Mouse (Mus musculus) cerebellum, postnatal 4 days (tissue): ENCODE measurements around the gene Mme.

Experiments used
- DNase-seq, 2 experiments: peaks; one replicate each; pipeline ENCODE4 v3.0.0; 2022; ENCODE audit warnings: low spot score in 2 of 2, mixed read lengths in 1 of 2

Mme gene

DNA sequence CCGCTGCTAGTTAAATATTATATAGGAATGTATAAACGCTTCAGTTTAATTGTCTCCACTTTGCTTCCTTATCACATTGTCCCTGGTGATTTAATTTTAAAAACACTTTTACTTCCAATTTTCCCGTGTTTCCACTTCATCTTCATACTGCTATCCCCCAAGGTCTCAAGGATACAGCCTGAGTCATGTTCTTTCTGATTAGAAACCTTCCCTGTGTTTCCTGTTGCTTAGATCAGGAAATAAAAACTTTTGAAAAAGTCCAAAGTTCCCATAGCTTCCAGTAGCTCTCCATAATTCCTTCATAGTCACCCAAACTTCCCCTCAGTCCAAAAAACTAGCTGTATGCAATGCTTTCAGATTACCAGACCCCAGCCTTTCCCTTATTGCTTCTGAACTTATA lies 109.4 kb downstream of the Mme start:
- DNase-seq: no peak

DNA sequence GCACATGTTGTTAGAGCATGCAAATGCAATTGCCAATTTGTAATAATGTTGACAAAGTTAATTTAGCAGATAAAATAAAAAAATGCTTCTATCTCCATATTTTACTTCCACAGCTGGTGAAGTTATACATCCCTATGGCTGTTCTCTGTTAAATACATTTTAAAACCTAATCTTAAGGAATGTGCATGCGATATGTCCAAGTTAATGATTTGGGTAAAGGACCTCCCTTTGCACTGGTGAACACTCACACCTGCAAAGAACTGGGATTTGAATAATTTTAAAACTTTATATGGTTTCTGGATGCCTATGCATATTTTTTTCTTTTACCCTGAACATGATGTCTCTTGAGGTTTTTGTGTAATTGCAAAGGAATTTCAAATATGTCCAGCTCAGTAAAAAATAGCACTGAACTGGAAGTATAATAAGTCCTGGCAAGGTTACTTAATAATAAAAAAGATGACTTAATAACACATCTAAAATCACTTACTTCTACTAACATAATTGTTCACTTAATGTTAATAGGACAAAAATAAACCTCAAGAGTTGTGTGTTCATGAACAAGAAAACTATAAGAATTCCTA lies 110.4 kb downstream of the Mme start:
- no peak for DNase-seq

DNA sequence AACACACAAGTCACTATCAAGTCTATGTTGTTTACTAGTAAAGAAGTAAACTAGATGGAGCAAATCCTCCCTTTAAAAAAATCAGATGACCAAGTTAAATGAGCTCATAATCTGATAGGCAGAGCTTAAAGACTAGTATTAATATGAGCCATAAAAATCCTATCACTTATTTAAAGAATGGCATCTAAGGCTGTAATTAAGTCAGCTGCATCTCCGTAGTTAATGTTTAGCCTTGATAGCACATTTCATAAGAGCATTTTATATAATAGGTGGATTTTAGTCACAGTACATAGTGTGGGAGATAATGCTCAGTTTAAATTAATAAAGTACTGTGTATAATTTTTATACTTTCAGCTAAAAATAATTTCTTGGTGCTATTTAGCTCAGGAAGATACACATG lies 118.2 kb downstream of the Mme start:
- no peak for DNase-seq

DNA sequence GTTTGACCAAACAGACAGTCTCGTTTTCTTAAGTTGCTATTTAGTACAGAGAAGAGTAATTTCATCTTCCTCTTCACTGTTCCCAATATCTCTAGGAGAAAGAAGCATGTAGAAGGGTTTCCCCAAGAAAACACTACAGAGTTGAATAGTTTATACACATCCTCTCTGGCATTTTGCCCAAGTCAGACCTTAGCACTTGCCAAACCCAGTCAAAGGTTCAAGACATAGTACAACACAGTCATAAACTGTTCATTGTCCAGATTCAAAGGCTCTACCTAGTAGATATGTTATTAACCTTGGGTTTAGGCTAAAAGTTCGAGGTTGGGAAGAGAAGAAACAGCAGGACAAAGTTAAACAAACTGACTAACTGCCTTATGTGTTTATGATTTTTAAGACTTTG lies 143.7 kb downstream of the Mme start:
- no peak for DNase-seq

DNA sequence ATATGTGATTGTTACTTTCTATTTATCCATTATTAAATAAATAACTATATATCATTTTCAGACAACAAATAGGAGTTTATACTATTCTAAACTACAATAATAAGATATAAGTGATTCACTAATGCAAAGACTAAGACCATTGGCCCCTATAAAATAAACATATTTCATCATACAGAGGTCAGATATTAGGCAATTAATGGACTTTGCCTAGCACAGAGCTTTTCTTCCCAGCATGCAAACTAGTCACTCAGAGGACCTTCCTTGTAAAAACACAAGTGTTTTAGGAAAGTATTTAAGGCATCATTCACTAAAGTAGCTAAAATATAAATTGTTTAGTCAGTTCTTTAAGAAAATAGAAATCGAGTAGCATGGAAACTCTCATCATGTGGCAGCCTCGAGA lies 149.4 kb downstream of the Mme start:
- DNase-seq: no peak

DNA sequence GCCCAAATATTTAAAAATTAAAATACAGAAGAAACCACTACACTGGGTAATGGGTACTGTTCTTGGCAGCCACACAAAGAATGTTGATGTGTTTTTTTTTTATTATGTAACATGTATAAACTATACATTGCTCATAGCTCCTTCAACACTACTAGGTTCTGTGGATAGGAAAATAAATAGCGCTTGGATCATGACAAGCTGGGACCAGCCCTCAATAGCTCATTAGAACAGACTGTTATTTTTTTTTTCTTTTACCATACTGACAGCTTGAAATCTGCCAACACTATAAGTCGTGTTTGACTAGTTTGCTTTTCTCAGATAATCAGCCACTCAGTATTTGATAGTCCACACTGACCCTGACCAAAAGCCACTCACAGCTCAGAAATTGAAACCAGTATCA lies 150.0 kb downstream of the Mme start:
- DNase-seq: no peak

DNA sequence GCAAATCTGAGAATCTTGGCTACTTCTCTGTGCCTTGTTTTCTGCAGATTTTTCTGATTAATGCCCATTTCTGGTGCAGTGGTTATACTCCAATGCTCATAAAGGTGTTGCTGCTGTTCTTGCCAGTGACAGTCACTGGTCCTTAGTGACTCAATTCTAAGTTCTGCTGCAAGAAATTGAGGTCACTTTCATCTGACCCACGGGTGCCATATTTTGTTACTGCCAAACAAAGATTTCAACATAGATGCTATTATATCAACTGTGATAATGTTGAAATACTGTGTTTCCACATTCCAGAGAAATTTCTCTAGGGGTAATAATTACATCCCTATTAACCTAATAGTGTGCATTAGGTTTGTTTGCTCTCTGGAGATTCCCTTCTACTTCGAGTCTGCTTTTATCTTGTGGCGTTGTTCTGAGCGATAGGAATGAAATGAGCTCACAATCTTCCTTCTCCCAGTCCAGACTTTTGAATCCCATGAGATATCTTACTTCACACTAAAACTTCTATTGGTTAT lies 153.1 kb downstream of the Mme start:
- DNase-seq: no peak

DNA sequence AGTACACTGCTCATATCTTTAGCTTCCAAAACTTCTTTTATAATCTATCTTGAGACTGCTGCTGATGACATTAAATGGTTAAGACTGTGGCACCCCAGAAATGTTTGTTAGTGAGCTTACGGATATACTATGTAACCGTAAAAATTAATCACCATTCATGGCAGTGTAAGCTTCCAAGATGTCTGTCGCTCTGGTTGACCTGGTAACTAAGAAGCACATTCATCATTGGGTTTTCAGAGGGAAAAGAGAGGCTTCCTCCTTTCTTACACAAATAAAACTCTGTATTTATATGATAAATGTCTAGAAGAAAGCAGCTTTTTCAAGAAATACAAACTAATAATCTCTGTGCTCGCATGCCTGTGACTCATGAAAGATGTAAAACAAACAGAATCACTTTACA lies 156.8 kb downstream of the Mme start:
- no peak for DNase-seq

DNA sequence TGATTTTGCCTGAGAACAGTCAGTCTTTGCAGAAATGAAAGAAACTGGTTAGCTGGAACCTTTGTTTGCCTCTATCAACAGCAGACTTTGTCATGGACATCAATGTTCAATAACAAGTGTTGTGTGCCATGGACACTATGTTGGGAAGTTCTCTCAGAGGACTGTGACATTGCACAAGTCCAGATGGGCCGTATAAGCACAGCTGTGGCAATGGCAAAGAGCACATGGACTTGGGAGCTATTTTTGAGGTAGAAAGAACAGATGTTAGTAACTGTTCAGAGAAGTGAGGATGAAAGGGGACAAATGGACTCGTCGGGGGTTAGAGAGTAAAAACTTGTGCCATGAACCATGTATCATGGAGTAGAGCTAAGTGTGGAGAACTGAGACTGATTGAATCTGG lies 165.1 kb downstream of the Mme start:
- DNase-seq: no peak

DNA sequence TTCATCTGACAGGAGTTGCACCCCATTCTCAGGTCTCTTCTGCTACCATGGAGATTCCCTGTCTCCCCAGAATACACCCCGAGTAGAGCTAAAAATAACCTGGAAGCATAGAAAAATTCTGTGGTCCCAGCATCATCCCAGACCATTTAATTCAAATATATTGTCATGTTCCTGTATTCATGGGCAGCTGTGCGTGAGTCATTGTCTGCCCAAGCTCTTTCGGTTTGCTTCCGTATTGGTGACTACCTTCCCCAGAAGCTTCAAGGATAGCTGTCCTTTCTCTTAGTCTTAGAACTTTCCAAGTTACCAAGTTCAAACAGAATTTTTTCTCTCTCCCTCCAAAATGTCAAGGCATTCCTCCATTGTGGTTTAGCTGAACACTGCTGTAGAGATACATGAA lies 169.7 kb downstream of the Mme start:
- no peak for DNase-seq

DNA sequence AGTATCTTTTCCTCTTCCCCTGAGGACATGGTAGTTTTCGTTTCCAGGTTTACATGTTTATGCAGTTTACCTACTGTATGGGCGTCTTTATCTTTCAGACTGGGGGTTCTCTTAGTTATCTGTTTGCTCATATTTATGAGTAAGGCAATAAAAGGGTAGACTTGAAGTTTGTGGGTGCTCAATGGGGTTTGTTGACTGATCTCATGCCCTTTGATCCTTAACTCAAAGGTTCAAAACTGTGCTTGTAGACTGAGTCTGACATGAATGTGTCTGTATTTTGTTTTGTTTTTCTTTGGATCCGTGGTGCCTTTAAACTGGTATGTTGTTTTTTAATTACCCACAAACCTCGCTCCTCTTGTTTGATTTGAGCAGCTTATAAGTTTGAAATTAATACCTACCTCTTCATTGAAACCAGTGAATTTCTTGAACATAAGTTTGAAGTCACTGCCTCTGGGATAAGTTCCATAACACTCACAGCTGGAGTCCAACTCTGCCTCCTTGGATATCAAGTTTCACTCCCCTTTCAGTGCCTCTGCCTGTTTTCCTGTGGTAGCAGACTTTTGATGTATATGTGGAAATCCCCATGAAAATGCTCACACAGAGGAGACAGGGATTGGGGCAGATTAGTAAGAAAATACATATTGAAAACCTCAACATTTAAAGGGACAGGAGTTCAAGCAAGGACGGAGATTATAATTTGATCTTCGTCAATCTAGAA lies 171.0 kb downstream of the Mme start:
- no peak for DNase-seq

DNA sequence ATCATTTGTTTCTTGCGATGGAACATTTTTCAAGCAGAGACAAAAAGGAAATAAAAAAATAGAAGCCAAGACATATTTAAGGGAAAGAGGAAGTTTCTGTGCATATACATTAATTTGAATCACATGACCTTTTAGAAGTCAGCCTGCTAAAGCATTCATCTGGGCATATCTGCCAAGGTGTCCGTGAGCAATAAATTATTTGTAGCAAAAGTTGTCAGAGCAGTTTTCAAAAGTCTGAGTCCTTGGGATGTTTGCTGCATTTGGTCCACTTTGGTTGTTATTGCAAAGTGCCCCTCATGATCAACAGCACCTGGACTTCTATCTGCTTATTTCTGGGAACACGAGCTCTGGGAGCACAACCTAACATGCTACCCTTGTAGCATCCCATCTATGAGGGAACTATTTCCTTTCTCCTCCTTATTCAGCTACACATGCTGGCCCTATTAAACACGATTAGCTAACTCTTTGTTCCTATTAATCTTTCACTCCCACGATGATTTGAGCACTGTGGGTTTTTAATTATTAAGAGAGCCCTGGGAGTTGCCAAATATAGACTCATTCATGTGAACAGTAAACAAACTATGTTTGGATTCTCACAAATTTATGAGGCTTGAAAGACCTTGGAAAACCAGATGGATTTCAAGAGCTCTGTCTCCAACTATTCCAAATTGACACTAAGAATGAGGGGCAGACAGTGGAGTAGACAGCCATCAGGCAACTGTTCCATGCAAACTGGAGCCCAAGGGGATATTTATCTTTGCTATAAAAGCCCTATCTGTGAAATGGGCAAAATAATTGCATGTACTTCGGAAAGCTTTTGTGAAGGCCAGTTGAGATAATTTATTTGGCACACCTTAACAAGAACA lies 171.9 kb downstream of the Mme start:
- DNase-seq: no peak

DNA sequence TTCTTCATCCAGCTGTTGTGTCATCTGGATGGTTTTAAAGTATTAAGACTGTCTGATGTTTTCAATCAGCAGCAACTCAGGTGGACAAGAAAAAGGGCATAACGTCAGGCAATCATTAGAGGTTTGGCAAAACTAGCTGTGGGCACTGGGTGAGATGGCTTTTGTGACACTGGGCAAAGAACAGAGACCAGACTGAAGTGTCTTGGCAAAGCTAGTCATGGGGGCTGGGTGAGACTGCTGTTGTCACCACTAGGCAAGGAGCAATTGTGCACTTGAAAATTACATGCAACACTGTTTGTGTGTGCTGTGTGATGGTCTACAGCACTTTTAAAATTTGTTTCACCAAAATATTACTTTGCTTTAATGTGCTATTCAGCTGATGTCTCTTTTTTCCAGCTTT lies 175.9 kb downstream of the Mme start:
- DNase-seq: no peak

DNA sequence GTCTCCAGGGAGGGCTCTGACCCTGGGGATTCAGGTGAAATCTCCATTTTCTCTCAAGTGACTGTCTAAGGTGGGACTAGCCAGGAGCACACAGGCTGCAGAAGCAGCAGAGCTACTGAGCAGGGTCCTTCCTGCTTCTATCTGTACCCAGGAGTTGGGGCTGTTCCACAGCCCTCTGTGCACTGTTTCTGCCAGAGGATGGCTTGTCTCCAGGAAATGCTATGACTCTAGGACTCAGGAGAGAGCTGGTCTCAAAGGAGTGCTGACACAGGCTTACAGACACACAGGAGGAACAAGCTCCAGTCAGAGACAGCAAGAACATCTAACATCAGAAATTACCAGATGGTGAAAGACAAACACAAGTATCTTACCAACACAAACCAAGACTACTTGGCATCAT lies 176.4 kb downstream of the Mme start:
- DNase-seq: no peak

DNA sequence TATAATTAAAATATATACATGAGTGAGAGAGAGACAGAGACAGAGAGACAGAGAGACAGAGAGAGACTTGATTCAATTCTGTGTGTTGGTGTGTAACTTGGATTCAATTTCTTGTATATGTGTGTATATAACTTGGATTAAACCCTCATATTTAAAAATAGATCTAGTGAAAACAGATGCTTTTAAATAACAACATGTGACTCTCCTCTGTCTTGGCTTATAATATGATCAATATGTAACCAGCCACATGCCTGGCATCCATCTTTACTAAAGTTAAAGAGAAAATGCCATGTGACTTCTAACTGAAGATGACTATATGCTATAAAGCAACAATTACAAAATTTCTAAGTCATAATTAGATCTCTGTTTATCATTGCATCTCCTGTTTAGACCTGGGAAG lies 182.2 kb downstream of the Mme start:
- no peak for DNase-seq
